Mouse (Mus musculus): Measurements from ENCODE around the gene Gm42417.
"Not testable (repeated sequence)": the region's sequence is repeated elsewhere in the genome, so short reads cannot be mapped to it uniquely, and the experiment has no call there.

Gene Gm42417

GRCm38 (mm10) chr1:36545845-36546600, 6.8 kb upstream of the Gm42417 start:
- DNase-seq (ENCODE audit: low spot score): no peak

DNA sequence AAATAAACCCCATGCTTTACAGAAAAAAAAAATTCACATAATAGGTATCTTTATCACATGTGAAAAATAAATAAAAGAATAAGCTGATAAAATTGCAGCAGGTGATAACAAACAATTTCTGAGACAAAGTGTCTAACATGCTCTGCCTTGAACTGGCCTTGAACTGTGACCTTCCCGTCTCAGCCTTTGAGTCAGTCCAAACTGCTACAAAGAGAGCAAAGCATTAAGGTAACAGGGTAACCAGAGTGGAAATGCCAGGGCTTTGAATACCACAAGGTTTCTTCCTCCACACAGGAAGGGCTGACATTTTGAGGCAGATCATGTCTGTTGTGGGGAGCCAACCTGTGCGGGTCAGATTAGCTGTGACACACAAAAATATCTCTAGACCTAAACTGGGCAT, 6.2 kb upstream of the Gm42417 start:
- no peak for DNase-seq (ENCODE audit: low spot score)

- no peak for DNase-seq (ENCODE audit: low spot score)
These were observed 3.7 kb upstream of the Gm42417 start for GRCm38 (mm10) chr1:36542925-36543324.

DNA sequence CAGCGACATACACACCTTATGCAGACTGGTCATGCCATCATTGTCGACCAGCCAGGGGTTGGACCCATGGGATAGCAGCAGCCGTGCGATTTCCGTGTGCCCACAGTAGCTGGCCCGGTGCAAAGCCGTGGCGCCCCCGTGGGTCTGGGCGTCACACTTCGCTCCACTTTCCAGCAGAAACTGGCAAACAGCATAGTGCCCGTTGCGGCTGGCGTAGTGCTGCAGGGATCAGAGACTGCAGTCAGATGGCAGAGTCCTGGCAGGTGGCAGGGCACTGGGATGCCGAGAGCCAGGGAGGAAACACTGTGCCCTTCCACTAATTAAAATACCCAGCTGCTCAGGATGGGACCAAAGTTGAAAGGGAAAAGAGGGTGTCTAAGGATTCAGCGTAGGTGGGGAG, 2.6 kb upstream of the Gm42417 start:
- DNase-seq (ENCODE audit: low spot score): no peak

- no peak for DNase-seq (ENCODE audit: low spot score)
These were observed 1.6 kb upstream of the Gm42417 start for GRCm38 (mm10) chr1:36540807-36541206.

GRCm38 (mm10) chr1:36540132-36540531, 903 bp upstream of the Gm42417 start:
- no peak for DNase-seq (ENCODE audit: low spot score)

DNA sequence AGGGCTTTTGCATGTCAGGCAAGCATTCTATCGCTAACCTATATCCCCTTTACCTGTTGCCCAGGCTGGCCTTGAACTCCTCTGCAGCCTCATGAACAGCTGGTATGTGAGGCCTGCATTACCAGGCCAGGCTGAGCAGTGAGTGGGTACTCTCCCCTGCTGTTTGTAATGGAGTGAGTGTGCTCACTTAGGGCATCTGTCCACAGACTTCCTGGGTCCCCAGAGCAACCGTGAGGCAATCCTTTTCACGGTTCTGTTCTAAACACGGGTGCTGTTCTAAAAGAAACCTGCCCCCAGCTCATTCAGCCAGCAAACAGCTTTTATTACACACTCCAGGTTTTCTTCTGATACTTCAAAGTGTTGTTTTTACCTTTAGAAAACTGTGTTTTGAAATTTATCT, 502 bp downstream of the Gm42417 start:
- no peak for DNase-seq (ENCODE audit: low spot score)

DNA sequence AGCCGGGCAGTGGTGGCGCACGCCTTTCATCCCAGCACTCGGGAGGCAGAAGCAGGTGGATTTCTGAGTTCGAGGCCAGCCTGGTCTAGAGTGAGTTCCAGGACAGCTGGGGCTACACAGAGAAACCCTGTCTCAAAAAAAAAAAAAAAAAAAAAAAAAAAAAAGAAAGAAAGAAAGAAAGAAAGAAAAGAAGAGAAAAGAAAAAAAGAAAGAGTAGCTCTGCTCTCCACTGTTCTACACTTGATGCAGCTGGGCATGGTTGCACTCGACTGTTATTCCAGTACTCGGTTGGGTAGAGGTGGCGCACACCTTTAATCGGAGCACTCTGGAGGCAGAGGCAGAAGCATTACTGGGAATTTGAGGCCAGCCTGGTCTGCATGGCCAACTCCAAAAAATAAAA, 2.4 kb downstream of the Gm42417 start, which contains the start of gene Ankrd23:
TSS of gene Ankrd23 (minus strand) at position 101 of the 400 bp plus-strand sequence.
- DNase-seq (ENCODE audit: low spot score): not testable (repeated sequence)

DNA sequence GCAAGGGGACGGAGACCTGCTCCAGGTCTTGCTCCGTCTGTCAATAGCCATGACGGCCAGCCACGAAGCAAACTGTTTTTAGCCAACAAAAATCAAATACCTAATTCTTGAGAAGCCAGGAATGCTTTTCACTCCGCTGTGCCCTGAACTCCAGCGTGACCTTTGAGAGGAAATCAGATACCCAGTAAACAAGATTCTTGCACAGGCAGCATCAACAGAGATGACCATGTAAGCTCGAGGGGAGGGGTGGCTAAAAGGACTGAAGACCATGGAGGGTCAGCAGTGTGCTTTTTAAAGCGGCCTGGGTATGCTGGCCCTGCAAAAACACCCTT, 2.9 kb downstream of the Gm42417 start:
- no peak for DNase-seq (ENCODE audit: low spot score)

GRCm38 (mm10) chr1:36535477-36536396, 3.5 kb downstream of the Gm42417 start:
- DNase-seq (ENCODE audit: low spot score): no peak

DNA sequence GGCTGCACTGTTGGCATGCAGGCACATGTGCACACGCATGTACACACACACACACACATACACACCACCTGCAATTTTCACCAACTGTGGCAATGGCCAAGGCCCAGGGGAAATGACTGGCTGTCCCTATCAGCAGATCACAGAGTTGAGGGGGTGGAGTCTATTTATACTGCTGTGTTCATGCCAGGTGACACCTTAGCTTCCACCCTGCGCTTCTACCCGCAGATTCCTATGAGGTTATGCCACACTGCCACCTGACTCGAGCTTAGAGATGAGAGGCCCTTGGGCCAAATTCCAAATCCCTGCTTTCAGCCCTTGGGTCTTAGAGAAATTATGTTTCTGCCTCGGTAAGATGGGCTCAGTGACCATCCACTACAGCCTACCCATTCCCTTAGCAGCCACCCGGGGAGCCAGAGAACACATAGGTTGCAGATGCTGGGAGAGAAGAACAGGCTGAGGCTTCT, 4.6 kb downstream of the Gm42417 start:
- DNase-seq (ENCODE audit: low spot score): no peak

DNA sequence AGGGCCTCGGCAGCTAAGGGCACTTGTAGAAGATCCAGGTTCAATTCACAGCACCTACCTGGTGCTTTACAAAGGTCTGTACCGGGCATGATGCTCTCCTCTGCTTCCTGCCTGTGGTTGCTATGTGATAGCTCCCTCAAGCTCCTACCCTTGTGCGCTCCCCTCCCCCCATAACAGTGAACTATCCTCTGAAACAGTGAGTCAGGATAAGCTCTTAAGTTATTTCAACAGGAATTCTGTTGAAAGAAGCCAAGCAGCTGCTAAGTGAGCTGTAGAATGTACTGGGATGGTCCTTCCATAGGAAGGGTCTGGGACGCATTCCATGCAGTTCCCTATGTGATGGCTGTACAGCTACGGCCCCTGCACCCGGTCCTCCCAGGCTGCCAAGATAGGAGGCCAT, 5.7 kb downstream of the Gm42417 start:
- no peak for DNase-seq (ENCODE audit: low spot score)

GRCm38 (mm10) chr1:36531461-36531860, 7.8 kb downstream of the Gm42417 start:
- no peak for DNase-seq (ENCODE audit: low spot score)

- no peak for DNase-seq (ENCODE audit: low spot score)
These were observed 8.3 kb downstream of the Gm42417 start for GRCm38 (mm10) chr1:36530962-36531361.

DNA sequence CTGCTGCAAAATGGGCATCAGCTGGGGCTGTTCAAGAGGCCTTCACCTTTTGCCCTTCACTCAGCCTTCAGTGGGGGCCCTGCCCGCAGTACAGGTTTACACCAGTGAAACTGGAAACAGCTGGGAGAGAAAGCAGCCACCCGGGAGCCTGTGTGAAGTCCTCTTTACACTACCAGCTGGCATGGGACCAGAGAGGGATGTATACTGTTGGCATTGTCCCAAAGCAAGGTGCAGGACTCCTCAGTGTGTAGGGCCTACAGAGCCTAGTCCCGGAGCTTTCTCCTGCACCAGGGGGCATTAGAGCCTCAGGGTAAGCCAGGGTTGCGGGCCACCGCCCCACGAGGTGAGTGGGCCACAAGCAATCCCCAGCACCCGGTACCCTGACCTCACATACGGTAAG, 8.7 kb downstream of the Gm42417 start:
- no peak for DNase-seq (ENCODE audit: low spot score)

DNA sequence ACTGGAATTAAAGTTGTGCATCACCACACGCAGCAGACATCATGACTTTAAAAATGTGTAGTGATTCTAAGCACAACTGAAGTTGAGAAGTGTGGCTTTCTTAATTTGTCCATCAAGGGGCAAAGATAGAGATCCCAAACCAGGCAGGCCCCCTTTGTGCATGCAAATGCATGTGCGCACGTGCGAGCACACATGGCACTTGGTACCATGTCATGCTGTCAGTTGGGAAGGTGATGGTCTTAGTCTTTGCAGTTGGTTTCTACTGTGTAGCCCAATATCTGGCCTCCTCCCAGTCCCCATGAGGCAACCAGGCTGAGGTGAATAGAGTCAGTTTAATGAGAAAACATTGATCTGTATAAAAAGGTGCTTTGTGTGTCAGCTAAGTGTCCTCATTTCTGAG, 9.4 kb downstream of the Gm42417 start:
- no peak for DNase-seq (ENCODE audit: low spot score)

GRCm38 (mm10) chr1:36529274-36529673, 10.0 kb downstream of the Gm42417 start:
- no peak for DNase-seq (ENCODE audit: low spot score)

DNA sequence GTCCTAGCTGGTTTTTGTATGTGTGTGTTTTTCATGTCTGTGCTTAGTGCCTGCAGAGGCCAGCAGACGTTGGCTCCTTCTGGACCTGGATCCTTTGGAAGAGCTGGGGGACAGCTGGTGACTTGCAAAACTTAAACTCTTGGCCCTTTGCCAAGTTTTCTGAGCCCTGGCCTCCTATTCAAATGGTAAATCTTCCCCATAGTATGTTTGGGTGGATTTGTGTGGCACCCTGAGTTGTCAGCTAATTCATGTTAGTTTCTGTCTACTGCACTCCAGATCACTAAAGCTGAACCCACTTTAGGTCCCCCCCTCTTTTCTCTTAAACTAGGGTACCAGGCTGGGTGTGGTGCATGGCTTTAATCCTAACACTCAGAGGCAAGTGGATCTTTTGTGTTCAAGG, 10.9 kb downstream of the Gm42417 start:
- DNase-seq (ENCODE audit: low spot score): no peak

GRCm38 (mm10) chr1:36526903-36527302, 12.3 kb downstream of the Gm42417 start:
- no peak for DNase-seq (ENCODE audit: low spot score)

- DNase-seq (ENCODE audit: low spot score): no peak
These were observed 13.5 kb downstream of the Gm42417 start for GRCm38 (mm10) chr1:36525774-36526173.

GRCm38 (mm10) chr1:36524058-36524457, 15.2 kb downstream of the Gm42417 start:
- DNase-seq (ENCODE audit: low spot score): no peak

GRCm38 (mm10) chr1:36523332-36524013, 15.8 kb downstream of the Gm42417 start:
- DNase-seq (ENCODE audit: low spot score): no peak

GRCm38 (mm10) chr1:36522210-36522609, 17.0 kb downstream of the Gm42417 start:
- DNase-seq (ENCODE audit: low spot score): no peak
